Mouse (Mus musculus) G1E-ER4 (cell line): ENCODE results near the gene Ppp2r5c. TPM values are rescaled to one million over a fixed set of nuclear protein-coding genes. Genes with fewer than 3 reads are reported as not detected.

ENCODE experiments used
- GATA1 ChIP-seq: IDR thresholded peaks from one replicate; pipeline ENCODE4 v1.8.0; 2012; ENCODE audit warnings: low read length, inconsistent platforms
- polyA plus RNA-seq: library from polyadenylated mRNA; stranded (reverse); fragments of >175 nt; gene quantifications from 2 replicates; pipeline ENCODE4 v1.2.3, GENCODE M21; 2012

Gene Ppp2r5c
- 24.6 and 25.2 TPM in 2 replicates for polyA plus RNA-seq

- no peak for TF ChIP-seq GATA1
Observed at GRCm38 (mm10) chr12:110446290-110447170, at the start of gene Ppp2r5c. TSS of gene Ppp2r5c (plus strand) at chr12:110447120.

- no peak for TF ChIP-seq GATA1
Observed at GRCm38 (mm10) chr12:110398351-110398750, 48.6 kb upstream of the Ppp2r5c start.

GRCm38 (mm10) chr12:110399161-110399560 is 47.8 kb upstream of the Ppp2r5c start:
- no peak for TF ChIP-seq GATA1

GRCm38 (mm10) chr12:110400936-110401335 is 46.0 kb upstream of the Ppp2r5c start:
- no peak for TF ChIP-seq GATA1

GRCm38 (mm10) chr12:110401871-110402270 is 45.0 kb upstream of the Ppp2r5c start:
- TF ChIP-seq GATA1, result no peak

GRCm38 (mm10) chr12:110416244-110416643 is 30.7 kb upstream of the Ppp2r5c start:
- TF ChIP-seq GATA1, result no peak

GRCm38 (mm10) chr12:110417023-110417986 is 29.6 kb upstream of the Ppp2r5c start:
- no peak for TF ChIP-seq GATA1

- TF ChIP-seq GATA1, result no peak
Observed at GRCm38 (mm10) chr12:110417987-110418734, 28.8 kb upstream of the Ppp2r5c start.

- TF ChIP-seq GATA1, result no peak
Observed at GRCm38 (mm10) chr12:110418735-110419350, 28.1 kb upstream of the Ppp2r5c start.

- TF ChIP-seq GATA1, result no peak
Observed at GRCm38 (mm10) chr12:110419879-110420278, 27.0 kb upstream of the Ppp2r5c start.

GRCm38 (mm10) chr12:110421361-110421760 is 25.6 kb upstream of the Ppp2r5c start:
- no peak for TF ChIP-seq GATA1

GRCm38 (mm10) chr12:110424008-110424704 is 22.8 kb upstream of the Ppp2r5c start:
- TF ChIP-seq GATA1, result no peak

- no peak for TF ChIP-seq GATA1
Observed at GRCm38 (mm10) chr12:110426417-110427010, 20.4 kb upstream of the Ppp2r5c start.
